Mouse (Mus musculus): ENCODE results near the gene Sparc.
A peak's percentile ranks its signal among the peaks of the same experiment; 100 is the strongest.
"Not testable (repeated sequence)": the region's sequence is repeated elsewhere in the genome, so short reads cannot be mapped to it uniquely, and the experiment has no call there.

Gene Sparc

DNA sequence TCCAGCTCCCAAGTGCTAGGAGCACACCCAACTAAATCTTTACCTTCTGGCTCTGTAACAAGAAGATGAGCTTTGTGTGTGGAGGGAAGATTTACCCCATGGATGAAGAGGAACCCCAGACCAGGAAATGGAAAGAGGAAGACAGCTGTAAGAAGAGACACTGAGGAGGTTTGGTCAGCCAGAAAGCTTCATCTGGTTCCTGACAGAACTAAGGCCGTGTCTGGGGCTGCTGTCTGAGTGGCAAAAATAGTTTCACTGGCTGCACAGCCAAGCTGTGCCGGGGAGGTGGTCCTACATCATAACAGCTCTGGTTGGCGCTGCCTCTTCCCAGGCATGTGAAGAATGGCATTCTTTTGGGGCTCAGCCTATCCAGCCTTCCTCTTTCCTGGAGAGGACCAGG lies 10.0 kb upstream of the Sparc start:
- DNase-seq, result no peak

DNA sequence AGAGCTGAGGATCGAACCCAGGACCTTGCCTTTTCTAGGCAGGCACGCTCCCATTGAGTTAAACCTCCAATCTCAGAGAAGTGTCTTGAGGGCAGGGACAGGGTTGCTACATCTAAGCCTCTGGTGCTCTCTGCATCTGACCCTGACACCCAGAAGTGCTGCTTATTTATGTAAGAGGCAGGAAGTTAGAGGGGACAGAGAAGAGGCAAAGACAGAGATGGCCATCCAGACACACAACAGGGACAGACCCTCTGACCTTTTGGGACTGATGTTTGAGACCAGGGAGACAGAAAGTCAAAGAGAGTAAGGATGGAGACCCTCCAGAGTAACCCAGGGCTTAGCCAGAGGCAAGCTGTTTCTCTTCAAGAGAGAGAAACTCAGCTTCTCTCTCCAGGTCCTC lies 7.0 kb upstream of the Sparc start:
- DNase-seq, result no peak

DNA sequence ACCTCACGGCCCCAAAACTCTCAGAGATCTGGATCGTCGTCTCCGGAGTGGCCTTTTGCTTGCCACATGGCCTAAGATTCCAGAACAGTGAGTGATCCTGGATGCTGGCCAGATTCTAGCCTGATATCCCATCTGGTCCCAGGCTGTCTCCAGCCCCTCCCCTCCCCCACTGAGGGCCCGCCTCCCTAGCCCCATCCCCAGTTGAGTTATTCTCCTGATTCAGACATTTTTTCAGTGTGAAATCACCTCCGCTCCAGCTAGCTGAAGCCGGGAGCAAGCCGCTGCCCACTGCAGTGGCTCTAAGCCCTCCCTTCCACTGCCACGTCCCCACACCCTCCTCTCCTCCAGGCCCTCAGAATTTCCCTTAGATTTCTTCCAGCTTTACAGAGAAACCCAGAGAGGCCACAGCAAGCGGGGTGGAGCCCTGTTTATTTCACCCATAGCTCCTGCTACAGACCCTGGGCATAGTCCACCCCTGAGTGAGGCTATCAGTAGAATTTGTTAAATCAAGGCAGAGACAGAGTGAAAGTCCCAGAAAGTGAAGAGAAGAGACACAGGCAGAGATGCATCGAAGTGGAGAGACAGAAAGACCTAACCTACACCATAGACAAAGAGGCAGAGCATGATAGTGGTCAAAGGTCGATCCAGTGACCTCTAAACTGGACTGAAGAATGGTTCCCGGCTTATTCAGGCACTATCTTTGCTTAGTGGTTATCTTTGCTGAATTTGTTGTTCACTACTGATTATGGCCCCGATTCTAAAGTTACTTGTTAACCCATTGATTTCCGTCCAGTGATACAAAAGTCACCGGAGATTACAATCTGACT lies 5.4 kb upstream of the Sparc start:
- peak; percentile 97 for DNase-seq

DNA sequence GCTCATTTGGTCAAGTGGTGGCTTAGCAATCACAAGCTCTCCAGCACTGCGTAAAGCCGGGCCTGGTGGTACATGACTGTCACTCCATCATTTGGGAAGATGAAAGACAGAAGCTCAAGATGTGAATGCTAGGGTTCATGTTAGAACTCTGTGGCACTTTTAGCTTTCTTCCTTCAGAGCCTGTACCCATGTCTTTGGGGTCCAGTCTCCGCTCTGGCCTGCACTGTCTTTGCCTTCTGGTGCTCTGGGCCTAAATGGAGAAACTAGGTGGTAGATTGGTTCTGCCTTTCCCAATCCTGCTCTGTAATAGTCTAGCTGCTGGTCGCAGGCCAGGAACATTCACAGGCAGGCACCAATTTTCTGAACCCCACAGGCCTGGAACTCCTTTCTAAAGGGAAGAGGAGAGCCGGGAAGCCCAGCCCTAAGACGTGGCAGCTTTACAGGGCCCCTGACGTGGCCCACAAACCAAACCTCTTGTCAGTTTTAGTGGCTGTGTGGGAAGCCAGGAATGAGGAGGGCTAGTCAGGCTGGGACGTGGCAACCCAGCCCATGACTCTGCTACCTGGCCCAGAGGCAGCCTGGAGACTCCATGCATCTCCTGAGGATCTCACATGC lies 1.9 kb upstream of the Sparc start:
- DNase-seq, result peak; percentile 11

DNA sequence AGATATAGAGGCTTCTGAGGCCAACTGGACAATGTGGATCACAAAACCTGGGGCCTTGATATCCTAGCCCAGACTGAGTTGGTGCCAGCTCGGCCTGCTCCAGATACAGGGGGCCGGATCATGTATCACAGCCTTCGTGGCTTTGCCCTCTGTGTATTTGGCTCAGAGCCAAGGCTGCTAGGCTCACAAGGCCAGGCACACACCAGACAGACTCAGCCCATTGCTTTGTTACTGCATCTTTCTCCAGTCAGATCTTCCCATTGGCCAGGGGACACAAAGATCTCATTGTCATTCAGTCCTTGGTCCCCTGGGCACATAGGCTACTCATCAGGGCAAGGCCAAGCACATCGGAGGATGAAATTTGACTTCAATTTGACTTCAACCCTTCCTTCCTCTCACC lies 773 bp upstream of the Sparc start:
- DNase-seq, result peak; percentile 57

DNA sequence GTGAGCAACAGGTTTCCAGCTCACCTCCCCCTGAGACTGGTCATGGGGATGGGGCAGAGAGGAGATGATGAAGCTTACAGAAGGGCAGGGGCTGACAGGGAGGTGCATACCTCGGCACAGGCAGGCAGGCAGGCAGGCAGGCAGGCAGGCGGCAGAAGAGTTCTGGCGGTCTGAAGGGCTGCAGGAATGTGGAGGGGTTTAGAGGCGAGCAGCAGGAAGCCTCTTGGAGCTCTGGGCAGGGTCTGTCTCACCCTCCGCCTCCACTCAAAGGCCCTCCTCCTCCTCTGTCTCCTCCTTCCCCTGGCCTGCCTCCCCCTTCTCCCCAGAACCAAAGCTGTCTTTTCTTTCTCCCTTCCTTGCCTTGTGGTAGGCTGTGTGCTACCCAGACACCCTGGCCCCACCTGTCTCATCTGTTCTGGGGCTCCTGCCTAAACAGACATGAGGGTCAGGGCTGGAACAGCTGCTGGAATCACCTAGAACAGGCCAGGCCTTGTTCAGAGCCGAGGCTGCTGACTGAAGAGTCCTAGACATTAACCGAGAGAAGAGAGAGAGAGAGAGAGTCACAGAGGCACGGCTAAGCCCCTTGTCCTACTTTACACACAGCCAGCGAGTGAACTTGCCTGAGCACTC lies 3.2 kb downstream of the Sparc start:
- peak; percentile 88 for DNase-seq

DNA sequence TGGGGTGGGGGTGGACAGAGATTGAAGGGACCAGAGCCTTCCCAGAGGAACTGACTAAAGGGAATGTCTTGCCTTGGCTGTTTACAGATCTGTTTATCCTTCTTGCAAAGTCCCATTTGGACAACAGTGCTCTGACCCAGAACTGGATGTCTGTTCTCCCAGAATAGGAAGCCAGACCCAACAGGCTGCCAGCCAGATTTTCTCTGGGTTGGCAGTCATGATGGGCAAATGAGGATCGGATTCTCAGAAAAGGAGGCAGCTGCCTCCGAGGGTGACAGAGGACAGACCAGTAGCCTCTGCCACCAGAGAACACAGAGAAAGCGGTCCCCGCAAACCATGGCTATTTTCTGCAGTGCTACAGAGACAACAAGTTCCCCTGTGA lies 3.7 kb downstream of the Sparc start:
- peak; percentile 45 for DNase-seq

DNA sequence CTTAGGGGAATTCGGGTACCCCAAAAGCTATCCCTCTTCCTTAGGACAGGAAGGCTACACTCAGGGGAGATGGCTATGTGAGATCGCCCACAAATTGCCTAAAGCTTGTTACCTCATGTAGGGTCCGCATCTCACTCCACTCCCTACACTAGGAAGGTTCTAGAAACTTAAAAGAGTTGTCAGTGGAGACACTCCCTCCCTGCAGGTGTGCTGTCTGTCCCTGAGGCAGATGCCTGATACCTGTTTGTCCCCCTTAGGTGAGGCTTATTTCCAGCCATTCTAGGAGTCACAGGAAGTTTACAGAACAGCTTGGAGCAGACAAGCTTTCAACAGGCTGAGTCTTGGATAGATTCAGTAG lies 4.3 kb downstream of the Sparc start:
- DNase-seq, result peak; percentile 7

DNA sequence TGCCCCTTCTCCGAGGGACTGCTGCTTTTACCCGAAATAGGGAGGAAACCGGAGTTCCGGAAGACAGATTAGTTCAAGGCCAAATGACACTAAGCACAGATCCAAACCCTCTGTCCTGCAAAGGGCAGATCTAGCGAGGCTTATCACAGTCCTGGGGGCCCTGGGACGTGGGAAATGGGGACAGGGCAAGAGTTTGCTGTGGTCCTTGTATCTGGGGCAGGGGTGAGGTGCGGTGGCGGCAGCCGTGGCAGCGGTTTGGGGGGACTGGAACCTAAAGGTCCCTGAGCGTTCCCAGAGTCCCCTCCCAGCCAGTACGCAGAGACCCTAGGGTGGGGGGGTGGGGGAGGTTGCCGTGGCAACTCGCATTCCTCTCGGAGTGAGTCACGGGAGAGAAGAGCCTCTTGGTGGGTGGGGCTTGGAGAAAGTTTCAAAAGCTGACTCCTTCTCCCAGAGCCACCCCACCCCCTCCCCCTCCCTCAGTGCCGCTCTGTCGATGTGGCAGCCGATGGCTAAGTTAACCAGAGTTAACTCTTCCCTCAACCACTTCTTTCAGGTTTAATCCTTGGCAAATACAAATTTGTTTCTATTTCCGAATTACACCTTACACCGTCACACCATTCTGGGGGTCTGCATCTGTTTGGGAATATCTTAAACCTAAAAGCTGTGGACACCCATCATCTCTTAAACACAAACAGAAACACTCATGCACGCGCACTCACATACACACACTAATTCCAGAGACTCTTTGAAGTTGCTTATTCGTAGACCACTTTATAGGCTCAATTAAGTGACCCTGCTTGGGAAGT lies 4.9 kb downstream of the Sparc start:
- DNase-seq, result peak; percentile 74

DNA sequence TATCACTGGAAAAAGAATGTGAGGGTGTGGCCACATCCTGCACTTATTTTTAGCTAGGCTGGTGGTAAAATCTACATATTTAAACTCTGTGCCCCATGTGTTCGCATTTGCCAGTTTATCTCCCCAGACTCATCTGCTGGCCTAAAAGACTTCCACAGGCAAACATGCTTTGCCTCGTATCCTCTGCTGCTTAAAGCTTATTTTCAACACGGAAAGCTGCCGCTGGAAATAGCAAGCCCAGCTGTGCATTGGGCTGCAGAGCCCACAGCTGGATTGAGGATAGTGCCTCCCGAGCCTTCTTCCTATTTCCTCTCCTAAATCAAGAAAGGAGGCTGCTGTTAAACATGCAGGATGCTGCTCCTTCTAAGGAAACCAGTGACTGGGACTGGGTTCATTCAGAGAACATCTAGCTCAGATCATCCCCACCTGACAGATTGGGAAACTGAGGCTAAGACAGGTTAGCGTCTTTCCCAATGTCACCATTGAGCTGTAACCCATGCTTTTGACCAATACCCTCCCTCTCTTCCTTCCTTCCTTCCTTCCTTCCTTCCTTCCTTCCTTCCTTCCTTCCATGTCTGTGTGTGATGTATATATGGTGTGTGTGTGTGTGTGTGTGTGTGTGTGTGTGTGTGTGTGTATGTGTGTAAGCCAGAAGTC lies 6.2 kb downstream of the Sparc start:
- DNase-seq, result peak; percentile 50

DNA sequence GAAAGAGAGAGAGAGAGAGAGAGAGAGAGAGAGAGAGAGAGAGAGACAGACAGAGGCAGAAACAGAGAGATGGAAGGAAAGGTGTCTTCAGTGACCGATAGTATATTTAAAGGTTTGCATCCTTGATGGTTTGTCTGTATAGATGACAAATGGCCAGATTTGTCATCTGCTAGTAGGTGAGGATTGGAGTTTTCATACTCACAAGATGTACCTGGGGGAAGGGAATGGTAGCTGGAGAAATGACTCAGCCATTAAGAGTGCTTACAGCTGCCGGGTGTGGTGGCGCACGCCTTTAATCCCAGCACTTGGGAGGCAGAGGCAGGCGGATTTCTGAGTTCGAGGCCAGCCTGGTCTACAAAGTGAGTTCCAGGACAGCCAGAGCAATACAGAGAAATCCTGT lies 7.3 kb downstream of the Sparc start:
- DNase-seq, result not testable (repeated sequence)

DNA sequence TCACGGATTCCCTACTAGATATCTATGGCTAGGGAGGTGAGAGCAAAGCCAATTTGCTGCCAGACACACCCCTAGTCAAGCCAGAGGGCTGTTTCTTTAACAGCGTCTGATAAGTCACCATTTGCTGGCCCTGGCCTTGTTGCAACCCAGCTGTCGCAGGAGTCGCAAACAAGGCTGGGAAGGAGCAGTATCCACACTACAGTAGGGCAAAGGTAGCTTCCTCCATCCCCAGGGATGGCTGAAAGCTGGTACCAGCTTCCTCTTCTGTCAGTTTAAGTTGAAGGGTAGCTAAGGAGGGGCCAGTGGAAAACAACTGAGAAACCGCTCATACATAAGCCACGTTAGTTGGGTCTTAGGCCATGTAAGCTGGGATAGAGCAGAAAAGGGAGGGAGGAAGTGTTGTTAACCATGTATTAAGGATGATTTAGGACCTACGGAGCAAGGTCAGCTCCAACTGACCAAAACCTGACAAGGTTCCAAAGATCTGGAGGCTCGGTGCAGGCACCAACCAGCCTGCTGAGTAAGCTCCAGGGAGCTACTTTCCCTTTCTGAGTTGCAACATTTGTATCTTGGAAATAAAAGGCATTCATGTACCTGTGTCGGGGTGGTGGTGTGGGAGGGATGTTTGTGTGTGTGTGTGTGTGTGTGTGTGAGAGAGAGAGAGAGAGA lies 7.8 kb downstream of the Sparc start:
- DNase-seq, result peak; percentile 62

DNA sequence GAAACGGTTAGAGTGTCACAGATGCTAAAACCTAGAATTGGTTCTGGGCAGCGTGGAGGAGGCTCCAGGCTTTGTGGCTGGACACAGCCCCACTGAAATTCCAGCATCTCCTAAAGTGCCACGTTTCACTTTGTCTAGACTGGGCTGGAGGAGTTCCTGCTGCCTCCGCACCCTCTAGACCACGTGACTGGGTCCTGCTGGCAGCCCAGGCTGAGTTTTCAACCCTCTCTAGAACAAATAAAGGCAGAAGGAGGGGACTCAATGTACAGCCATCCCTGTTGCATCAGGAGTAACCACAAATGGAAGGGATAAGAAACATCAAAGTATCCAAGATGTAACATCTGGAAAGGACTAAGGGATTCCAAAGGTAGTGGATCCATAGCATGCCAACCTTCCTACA lies 8.7 kb downstream of the Sparc start:
- DNase-seq, result peak; percentile 59

DNA sequence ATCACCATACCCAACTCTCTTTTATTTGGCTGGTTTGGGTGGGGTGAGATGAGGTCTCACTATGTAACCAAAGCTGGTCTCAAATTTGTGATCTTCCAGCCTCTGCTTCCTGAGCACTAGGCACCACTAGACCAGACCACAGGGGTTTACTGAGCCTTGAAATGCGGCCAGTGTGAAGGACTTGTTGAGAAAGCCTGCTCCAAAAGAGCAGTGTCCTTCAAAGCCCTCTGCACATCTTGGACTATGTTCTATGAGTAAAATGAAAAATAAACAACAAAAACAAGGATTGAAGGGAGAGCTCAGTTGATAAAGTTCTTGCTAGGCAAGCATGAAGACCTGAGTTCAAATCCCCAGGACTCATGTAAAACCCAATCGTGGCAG lies 9.6 kb downstream of the Sparc start:
- no peak for DNase-seq

DNA sequence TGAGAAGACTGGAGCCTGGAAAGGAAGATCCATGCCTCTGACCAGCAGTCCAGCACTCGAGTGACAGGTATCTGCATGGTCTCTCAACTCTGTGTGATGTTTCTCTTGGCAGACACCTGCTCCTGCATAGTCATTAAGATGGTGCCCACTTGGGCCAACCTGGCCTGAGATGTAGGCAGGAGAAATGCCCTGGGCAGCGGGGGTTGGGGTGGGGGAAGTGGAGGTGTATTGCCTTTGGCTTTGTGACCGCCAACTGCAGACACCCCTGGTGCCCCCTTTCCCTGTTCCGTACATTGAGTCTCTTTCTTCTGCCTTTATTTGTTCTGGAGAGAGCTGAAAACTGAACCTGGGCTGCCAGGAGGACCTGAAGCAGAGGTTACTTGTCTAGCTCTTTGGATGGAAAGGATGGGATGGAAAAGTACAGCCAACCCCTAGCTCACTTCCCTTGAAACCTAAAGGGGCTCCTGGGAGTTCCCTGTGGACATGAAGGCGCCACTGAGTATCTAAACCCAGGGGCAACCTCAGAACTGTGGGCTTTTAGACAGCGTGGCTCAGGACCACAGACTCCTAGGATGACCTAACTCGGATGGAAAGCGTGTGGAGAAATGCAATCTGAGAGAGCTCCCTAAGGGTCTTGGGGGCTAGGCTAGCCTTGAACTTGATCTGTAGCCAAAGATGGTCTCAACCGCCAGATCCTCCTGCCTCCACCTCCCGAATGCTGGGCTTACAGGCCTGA lies 10.1 kb downstream of the Sparc start:
- peak; percentile 16 for DNase-seq

DNA sequence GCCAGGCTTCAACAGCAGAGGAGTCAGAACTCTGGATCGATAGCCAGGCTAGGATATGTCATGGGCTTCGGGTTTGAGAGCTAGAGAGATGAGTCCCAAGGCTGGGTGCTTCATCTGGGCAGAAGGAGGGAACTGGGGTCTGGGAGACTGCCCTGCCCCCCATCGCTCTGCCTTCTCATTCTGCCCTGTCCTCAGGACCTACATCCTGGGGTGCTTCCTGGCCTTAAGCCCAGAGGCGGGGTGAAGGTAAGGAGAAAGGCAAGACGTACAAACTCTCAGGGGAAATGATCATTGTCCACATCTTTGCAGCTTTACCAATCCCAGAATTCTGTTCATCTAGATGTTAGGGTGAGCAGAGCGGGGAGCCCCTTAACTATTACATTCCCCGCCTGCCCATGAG lies 10.9 kb downstream of the Sparc start:
- peak; percentile 41 for DNase-seq

DNA sequence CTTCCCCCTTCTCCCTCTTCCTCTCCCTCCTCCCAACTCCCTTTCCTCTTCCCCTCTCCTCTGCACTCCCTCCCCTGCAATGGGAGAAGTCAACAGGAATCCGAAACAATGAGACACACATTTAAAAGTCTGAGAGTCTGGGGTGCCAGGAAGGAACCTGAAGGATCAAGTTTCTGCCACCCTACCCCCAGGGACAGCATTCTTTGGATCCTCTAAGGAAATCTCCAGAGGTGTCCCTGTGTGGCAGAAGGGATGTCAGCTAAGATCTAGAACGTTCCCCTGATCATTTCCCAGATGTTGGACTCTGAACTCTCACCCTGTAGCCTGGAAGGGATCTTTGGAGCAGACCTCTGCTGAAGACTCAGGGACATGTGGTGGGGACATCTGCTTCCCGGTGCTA lies 12.5 kb downstream of the Sparc start:
- no peak for DNase-seq

DNA sequence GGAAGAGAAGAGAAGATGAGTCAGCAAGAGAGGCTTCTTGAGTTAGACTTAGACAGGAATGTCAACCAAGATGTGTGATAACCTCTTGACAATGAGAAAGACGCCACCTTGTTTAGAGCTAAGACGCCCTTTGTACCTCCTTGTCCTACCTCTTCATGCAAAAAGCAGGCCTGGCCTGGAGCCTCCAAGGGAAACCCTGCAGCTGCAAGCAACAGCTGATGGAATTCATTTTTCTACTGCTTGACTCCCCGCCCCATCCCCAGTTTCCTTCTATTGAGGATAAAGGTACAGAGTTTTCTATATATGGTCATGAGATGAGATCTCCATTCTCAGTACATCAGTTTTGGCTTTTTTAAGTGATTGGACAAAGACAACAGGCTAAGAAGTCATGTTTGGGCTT lies 13.0 kb downstream of the Sparc start:
- no peak for DNase-seq

DNA sequence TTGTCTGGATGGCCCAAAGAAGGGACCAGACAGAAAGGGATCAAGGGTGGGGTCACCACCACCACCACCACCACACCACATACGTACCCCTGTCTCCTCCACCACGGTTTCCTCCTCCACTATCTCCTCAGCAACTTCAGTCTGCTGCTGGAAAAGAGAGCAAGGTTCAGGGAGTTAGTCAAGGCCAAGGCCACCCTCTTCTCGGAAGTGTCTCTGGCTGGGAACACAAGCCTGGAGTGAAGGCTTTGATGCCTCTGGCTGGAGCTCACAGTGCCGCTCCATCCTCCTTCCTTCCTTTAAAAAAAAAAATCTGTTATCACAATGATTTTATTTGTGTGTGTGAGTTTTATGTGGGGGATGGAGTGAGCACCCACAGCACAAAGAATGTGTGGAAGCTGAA lies 15.8 kb downstream of the Sparc start:
- no peak for DNase-seq

DNA sequence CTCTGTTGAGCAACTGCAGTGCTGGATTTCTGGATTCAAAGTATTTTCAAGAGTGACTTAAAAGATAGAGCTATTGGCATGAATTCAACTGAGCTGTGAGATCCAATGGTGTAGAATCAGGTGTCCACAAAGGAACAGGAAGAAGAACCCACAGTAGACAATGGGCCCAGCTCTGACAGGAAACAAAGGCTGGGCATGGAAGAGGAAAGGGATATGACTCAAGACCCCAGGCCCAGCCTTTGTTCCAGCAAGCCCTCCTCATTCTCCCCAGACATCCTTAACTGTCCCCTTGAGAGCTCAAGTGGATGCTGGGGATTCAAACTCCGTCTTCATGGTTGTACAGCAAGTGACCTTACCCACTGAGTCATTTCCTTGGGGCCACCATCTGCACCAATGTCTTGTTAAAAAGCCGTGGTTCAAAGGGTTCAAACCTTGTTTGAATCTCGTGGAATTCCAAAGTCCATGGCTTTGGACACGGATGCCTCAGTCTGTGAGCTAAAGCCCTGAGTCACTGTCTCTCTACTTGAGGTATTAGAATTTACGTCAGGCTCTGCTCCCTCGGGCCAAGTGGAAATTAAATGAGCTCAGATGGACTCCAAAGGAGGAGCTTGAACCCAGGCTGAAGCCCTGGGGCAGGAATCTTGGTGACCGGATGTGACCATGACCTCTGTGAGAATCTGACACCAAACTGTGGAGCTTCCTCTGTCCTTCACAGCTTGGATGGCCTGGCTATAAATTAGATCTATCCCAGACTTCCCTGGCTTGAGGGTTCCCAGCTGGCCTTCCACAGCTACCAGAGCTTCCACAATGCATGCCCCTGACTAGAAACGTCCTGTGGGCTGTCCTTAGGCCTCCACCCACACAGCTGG lies 17.1 kb downstream of the Sparc start:
- DNase-seq, result peak; percentile 88
